Mouse (Mus musculus) small intestine, adult 2 months (tissue): ENCODE measurements around the gene Pcgf2. TPM values are rescaled to one million over a fixed set of nuclear protein-coding genes. Genes with fewer than 3 reads are reported as not detected.
A peak's percentile ranks its signal among the peaks of the same experiment; 100 is the strongest.

Experiments used
- H3K27ac ChIP-seq: fragments of 200-500 bp; 2 replicates; pipeline ENCODE4 v1.5.1; 2012; ENCODE audit warnings: low read depth, low read length, control low read depth, inconsistent platforms; ENCODE audit not compliant: insufficient read depth
- H3K27me3 ChIP-seq: fragments of 200-500 bp; 2 replicates; pipeline ENCODE4 v1.6.1; 2012; ENCODE audit warnings: mild to moderate bottlenecking, moderate library complexity, low read length, inconsistent platforms; ENCODE audit not compliant: control insufficient read depth, insufficient read depth
- H3K36me3 ChIP-seq: fragments of 200-500 bp; 2 replicates; pipeline ENCODE4 v1.6.1; 2012; ENCODE audit warnings: mild to moderate bottlenecking, low read length, control low read depth, inconsistent platforms; ENCODE audit not compliant: control insufficient read depth, insufficient read depth
- H3K4me1 ChIP-seq: fragments of 200-500 bp; 2 replicates; pipeline ENCODE4 v1.6.1; 2012; ENCODE audit warnings: low read length, inconsistent platforms, mixed read lengths; ENCODE audit not compliant: control insufficient read depth, insufficient read depth, insufficient read length
- H3K4me3 ChIP-seq: fragments of 200-500 bp; 2 replicates; pipeline ENCODE4 v1.5.1; 2012; ENCODE audit warnings: low read depth, mild to moderate bottlenecking, control low read depth, inconsistent platforms, low read length, moderate library complexity
- CTCF ChIP-seq: fragments of 200-500 bp; IDR thresholded peaks from 2 replicates; pipeline ENCODE4 v1.5.1; 2012; ENCODE audit warnings: low read depth, mild to moderate bottlenecking, control low read depth, inconsistent platforms, low read length, moderate library complexity, mixed read lengths; ENCODE audit not compliant: insufficient replicate concordance, insufficient read length; ENCODE audit errors: extremely low read depth
- POLR2A ChIP-seq: fragments of 200-500 bp; IDR thresholded peaks from 2 replicates; pipeline ENCODE4 v1.6.1; 2012; ENCODE audit warnings: low read depth, mild to moderate bottlenecking, control low read depth, inconsistent platforms, low read length, moderate library complexity
- WGBS: fragments of 180-500 bp; shearing (Covaris S2); methylation state at CpG from one replicate; pipeline ENCODE4 v1.1.7; 2018; 5-methylcytosine and 5-hydroxymethylcytosine counted together
- polyA plus RNA-seq: library from polyadenylated mRNA; depleted of rRNA; stranded (reverse); fragments of >200 nt; gene quantifications from 2 replicates; pipeline ENCODE4 v1.2.3, GENCODE M21; 2012

Pcgf2 gene
- polyA plus RNA-seq, 1 experiment, result 77.9 TPM

GRCm38 (mm10) chr11:97689861-97690260 lies 10.4 kb downstream of the Pcgf2 start:
- WGBS, result 33% methylated on average over 10 of the region's 10 CpGs
- Histone ChIP-seq H3K4me3 (no peak overlapping the region), H3K27me3 (no peaks in the 10 kb centered on the region), H3K27ac (no peak overlapping the region), H3K4me1 (peaks cover 17% of the 10 kb centered on the region; the same call in 1 of the 2 replicates), H3K36me3 (peaks cover 28% of the 10 kb centered on the region)
- TF ChIP-seq CTCF, result peak; percentile 96
- no peak for TF ChIP-seq POLR2A

GRCm38 (mm10) chr11:97687061-97687460 lies 13.2 kb downstream of the Pcgf2 start:
- Histone ChIP-seq H3K4me3 (peak overlapping the region; percentile 64), H3K4me1 (peaks cover 27% of the 10 kb centered on the region), H3K27ac (peak overlapping the region; percentile 93), H3K36me3 (peaks cover 27% of the 10 kb centered on the region), H3K27me3 (no peaks in the 10 kb centered on the region)
- 26% methylated on average over 3 of the region's 3 CpGs for WGBS
- TF ChIP-seq POLR2A, result peak; percentile 41; the same call in 1 of the 2 replicates
- no peak for TF ChIP-seq CTCF

GRCm38 (mm10) chr11:97686322-97686908 lies 13.9 kb downstream of the Pcgf2 start:
- Histone ChIP-seq H3K27me3 (no peaks in the 10 kb centered on the region), H3K27ac (peak overlapping the region; percentile 93)
- WGBS, result 19% methylated on average over 11 of the region's 11 CpGs

GRCm38 (mm10) chr11:97685613-97686321 lies 14.5 kb downstream of the Pcgf2 start, which contains the start of gene Cisd3:
Cisd3 (plus strand) TSS chr11:97685826.
- H3K4me3 ChIP-seq, result peak within 1 kb of the TSS; percentile 64
- WGBS, result 1% methylated on average over 42 of the region's 43 CpGs
- no peak for TF ChIP-seq CTCF
- peak; percentile 9; the same call in 1 of the 2 replicates for TF ChIP-seq POLR2A
- no peaks in the 10 kb centered on the region for H3K27me3 ChIP-seq
- H3K4me1 ChIP-seq, result peaks cover 27% of the 10 kb centered on the region
- H3K36me3 ChIP-seq, result peaks cover 25% of the 10 kb centered on the region
- peak within 1 kb of the TSS; percentile 93 for H3K27ac ChIP-seq

More at GRCm38 (mm10) chr11:97686322-97686908, 13.9 kb downstream of the Pcgf2 start:
- peak overlapping the region; percentile 64 for H3K4me3 ChIP-seq
- TF ChIP-seq POLR2A, result 0 out of 2 replicates have a peak, but pooled peaks have one; percentile 14
- no peak for TF ChIP-seq CTCF
- H3K4me1 ChIP-seq, result peaks cover 27% of the 10 kb centered on the region
- H3K36me3 ChIP-seq, result peaks cover 23% of the 10 kb centered on the region

- 28% methylated on average over 7 of the region's 7 CpGs for WGBS
- Histone ChIP-seq H3K27me3 (no peaks in the 10 kb centered on the region), H3K4me1 (peaks cover 27% of the 10 kb centered on the region), H3K36me3 (peaks cover 27% of the 10 kb centered on the region), H3K27ac (peak overlapping the region; percentile 73), H3K4me3 (no peak overlapping the region)
- no peak for TF ChIP-seq POLR2A
- no peak for TF ChIP-seq CTCF
Measured at GRCm38 (mm10) chr11:97684766-97685165, 15.5 kb downstream of the Pcgf2 start.

GRCm38 (mm10) chr11:97684063-97684680 lies 16.1 kb downstream of the Pcgf2 start:
- Histone ChIP-seq H3K36me3 (peaks cover 28% of the 10 kb centered on the region), H3K4me1 (peaks cover 27% of the 10 kb centered on the region), H3K4me3 (peak overlapping the region; percentile 0), H3K27ac (peak overlapping the region; percentile 73), H3K27me3 (no peaks in the 10 kb centered on the region)
- WGBS, result 63% methylated on average over 6 of the region's 6 CpGs
- TF ChIP-seq POLR2A (no peak), CTCF (no peak)
